Mouse (Mus musculus) heart, embryonic 15.5 days (tissue): ENCODE data around the gene Ltbp1. TPM values are rescaled to one million over a fixed set of nuclear protein-coding genes. Genes with fewer than 3 reads are reported as not detected.

Source experiments
- ATAC-seq: fragments of 200-750 bp; cut with Nextera tagmentation; replicated peaks from 2 replicates; pipeline ENCODE4 v1.8.0; 2017; ENCODE audit warnings: low read depth, moderate TSS enrichment; ENCODE audit not compliant: insufficient number of reproducible peaks, insufficient read depth, low FRiP score
- H3K27ac ChIP-seq: fragments of 300-500 bp; sonication (generic); 2 replicates; pipeline ENCODE4 v1.5.1; 2015; ENCODE audit warnings: mild to moderate bottlenecking, inconsistent platforms
- H3K27me3 ChIP-seq: fragments of 300-500 bp; sonication (generic); 2 replicates; pipeline ENCODE4 v1.6.1; 2015; ENCODE audit warnings: inconsistent platforms
- H3K36me3 ChIP-seq: fragments of 300-500 bp; sonication (generic); 2 replicates; pipeline ENCODE4 v1.6.1; 2015; ENCODE audit warnings: mild to moderate bottlenecking, inconsistent platforms
- H3K4me1 ChIP-seq: fragments of 300-500 bp; sonication (generic); replicated peaks from 2 replicates; pipeline ENCODE4 v1.6.1; 2015; ENCODE audit warnings: inconsistent platforms
- H3K4me2 ChIP-seq: fragments of 300-500 bp; sonication (generic); 2 replicates; pipeline ENCODE4 v1.6.1; 2015; ENCODE audit warnings: inconsistent platforms, mild to moderate bottlenecking, moderate library complexity
- H3K4me3 ChIP-seq: fragments of 300-500 bp; sonication (generic); 2 replicates; pipeline ENCODE4 v1.5.1; 2015; ENCODE audit warnings: mild to moderate bottlenecking, inconsistent platforms
- H3K9ac ChIP-seq: fragments of 300-500 bp; sonication (generic); 2 replicates; pipeline ENCODE4 v1.6.1; 2015; ENCODE audit warnings: mild to moderate bottlenecking, inconsistent platforms
- H3K9me3 ChIP-seq: fragments of 300-500 bp; sonication (generic); replicated peaks from 2 replicates; pipeline ENCODE4 v1.6.1; 2016; ENCODE audit warnings: inconsistent platforms
- WGBS: fragments of 180-500 bp; shearing (Covaris S2); methylation state at CpG from one replicate; pipeline ENCODE4 v1.1.7; 2015; ENCODE audit warnings: mixed read lengths; 5-methylcytosine and 5-hydroxymethylcytosine counted together
- polyA plus RNA-seq: library from polyadenylated mRNA; unstranded; fragments of >200 nt; fragmentation: Nextera tagmentation; extraction: Ambion mirVana; gene quantifications from 2 replicates; pipeline ENCODE4 v1.2.1, GENCODE M21; 2015

Ltbp1 gene
- polyA plus RNA-seq, 1 experiment from 2014 or later: 19.6 TPM

DNA sequence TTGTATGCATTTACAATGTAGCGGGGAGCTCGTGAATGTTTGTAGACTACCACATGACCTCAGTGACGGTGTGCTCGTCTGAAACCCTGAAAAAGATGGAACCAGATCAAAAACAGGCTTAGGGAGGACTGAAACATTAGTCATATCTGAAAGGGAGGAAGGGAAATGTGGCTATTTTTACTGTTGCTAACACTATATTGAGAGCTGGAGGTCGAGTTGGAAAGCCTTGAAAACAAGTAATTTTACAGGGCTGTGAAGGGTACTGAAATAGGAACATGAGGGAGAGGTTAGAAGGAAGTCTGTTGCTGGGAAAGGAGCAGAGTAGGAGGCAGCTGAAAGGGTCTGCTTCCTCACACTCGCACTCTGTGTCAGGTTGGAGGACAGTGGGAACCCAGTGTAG lies 147.7 kb downstream of the Ltbp1 start:
- 41% methylated on average over 6 of the region's 6 CpGs for WGBS
- H3K9ac ChIP-seq: no peak overlapping the region
- H3K4me1 ChIP-seq: peaks cover 23% of the 10 kb centered on the region
- no peaks in the 10 kb centered on the region for H3K9me3 ChIP-seq
- no peaks in the 10 kb centered on the region for H3K27me3 ChIP-seq
- no peaks in the 10 kb centered on the region for H3K36me3 ChIP-seq
- ATAC-seq: no peak
- no peak overlapping the region for H3K4me3 ChIP-seq
- H3K4me2 ChIP-seq: no peak overlapping the region
- H3K27ac ChIP-seq: peak overlapping the region; percentile 2; the same call in 1 of the 2 replicates

DNA sequence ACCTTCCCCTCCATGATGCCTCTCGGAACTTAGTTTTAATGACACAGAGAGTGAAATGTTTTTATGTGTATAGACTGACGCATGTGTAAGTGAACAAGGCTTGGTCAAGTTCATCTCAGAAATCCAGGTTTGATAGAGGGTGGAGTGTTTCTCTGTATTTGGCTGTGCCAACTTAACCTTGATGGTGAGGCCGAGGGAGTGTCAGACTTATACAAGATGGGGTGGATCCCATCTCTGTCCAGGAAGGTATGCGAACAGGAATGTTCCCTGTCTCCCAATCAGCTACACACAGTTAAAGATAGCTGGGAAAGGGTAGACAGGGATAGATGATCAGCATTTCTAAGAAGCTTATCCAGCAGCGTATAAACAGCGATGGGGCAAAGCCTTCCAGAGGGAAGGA lies 153.0 kb downstream of the Ltbp1 start:
- whole genome bisulfite sequencing: 62% methylated on average over 6 of the region's 6 CpGs
- Histone ChIP-seq H3K9me3 (no peaks in the 10 kb centered on the region), H3K9ac (no peak overlapping the region), H3K27ac (no peak overlapping the region; the same call in 1 of the 2 replicates), H3K27me3 (no peaks in the 10 kb centered on the region), H3K4me3 (no peak overlapping the region), H3K4me1 (peaks cover 13% of the 10 kb centered on the region), H3K36me3 (no peaks in the 10 kb centered on the region), H3K4me2 (no peak overlapping the region)
- no peak for ATAC-seq

DNA sequence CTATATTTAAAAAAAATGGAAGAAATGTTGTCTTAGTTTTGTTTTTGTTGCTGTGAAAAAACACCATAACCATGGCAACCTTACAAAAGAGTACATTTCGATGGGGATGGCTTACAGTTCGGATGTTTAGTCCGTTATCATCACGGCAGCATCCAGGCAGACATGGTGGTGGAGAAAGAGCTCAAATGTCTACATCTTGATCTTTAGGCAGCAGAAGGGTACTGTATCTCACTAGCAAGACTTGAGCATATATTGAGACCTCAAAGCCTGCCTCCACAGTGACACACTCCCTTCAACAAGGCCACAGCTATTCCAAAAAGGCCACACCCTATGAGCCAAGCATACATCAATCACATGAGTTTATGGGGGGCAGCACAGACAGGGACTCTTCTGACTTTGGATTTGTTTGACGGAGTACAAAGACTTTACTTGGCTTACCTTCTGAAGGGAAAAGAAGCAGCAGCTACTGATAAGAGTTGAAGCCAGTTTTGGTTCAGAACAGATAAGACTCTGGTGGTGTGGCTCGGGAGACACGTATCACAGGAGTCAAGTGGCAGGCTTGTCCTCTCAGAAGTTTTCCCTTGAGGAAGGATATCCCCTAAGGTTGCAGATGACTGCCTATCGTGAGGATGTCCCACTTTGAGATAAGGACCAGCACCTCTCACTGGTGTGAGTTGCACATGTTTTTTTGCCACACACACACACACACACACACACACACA lies 153.9 kb downstream of the Ltbp1 start:
- WGBS: 63% methylated on average over 8 of the region's 8 CpGs
- no peak overlapping the region for H3K4me3 ChIP-seq
- no peaks in the 10 kb centered on the region for H3K27me3 ChIP-seq
- peaks cover 11% of the 10 kb centered on the region for H3K4me1 ChIP-seq
- H3K9me3 ChIP-seq: no peaks in the 10 kb centered on the region
- H3K27ac ChIP-seq: no peak overlapping the region
- ATAC-seq: no peak
- no peak overlapping the region for H3K4me2 ChIP-seq
- no peak overlapping the region for H3K9ac ChIP-seq
- no peaks in the 10 kb centered on the region for H3K36me3 ChIP-seq

DNA sequence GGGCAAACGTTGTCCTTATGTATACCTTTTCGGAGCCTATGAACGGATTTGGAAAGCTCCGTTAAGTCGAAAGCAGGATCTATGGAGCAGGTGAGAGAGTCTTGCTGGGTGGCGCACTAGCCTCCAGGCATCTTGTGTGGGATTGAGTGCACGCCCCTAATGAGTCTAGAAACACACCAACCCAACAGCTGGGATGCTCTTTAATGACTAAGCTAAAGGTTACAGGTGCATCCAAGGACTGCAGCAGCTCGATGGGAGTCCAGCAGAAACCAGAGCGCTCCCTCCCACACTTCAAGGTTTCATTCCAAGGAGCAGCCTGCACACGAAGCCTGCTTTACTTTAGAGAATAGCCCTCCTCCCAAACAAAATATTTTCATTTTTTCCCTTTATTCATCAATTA lies 155.7 kb downstream of the Ltbp1 start:
- Histone ChIP-seq H3K27ac (no peak overlapping the region), H3K4me1 (peaks cover 18% of the 10 kb centered on the region), H3K36me3 (no peaks in the 10 kb centered on the region), H3K4me2 (no peak overlapping the region), H3K27me3 (no peaks in the 10 kb centered on the region), H3K9me3 (no peaks in the 10 kb centered on the region), H3K4me3 (no peak overlapping the region), H3K9ac (no peak overlapping the region)
- WGBS: 88% methylated on average over 10 of the region's 10 CpGs
- no peak for ATAC-seq

DNA sequence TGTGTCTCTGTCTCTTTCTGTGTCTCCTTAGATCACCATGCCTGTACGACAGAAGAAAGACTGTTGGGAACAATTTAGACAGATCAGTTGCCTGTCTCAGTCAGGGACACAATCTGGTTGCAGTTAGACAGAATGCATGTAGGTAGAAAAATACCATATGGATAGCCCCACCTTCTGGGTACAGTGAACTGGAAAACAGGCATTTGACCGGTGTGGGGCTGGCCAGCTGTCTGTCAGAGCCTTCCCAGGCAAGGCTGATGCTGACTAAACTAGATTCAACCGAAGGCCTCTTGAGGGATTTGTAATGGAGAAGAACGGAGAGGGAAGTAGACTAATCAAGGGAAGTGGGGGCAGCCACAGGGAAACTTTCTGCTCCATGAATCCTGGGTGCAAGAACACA lies 156.6 kb downstream of the Ltbp1 start:
- ATAC-seq: no peak
- no peak overlapping the region for H3K27ac ChIP-seq
- no peak overlapping the region for H3K4me3 ChIP-seq
- H3K9me3 ChIP-seq: no peaks in the 10 kb centered on the region
- WGBS: 70% methylated on average over 4 of the region's 4 CpGs
- H3K4me2 ChIP-seq: no peak overlapping the region
- peaks cover 18% of the 10 kb centered on the region for H3K4me1 ChIP-seq
- H3K9ac ChIP-seq: no peak overlapping the region
- H3K36me3 ChIP-seq: no peaks in the 10 kb centered on the region
- no peaks in the 10 kb centered on the region for H3K27me3 ChIP-seq

DNA sequence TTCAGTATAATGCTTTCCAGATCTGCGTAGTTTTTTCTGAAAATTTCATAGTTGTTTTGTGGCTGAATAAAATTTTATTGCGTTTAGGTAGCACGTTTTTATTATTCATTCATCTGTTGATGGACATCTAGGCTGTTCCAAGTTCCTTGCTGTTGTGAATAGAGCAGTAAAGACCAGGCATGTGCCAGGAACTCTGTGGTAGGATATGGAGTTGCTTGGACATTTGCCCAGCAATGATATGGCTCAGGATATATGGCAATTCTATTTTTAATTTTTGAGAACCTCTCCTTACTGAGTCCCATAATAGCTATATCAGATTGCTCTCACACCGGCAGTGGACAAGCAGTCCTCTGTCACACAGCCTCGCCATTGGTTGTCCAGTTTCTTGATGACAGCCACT lies 159.2 kb downstream of the Ltbp1 start:
- ATAC-seq: no peak
- H3K27ac ChIP-seq: no peak overlapping the region

DNA sequence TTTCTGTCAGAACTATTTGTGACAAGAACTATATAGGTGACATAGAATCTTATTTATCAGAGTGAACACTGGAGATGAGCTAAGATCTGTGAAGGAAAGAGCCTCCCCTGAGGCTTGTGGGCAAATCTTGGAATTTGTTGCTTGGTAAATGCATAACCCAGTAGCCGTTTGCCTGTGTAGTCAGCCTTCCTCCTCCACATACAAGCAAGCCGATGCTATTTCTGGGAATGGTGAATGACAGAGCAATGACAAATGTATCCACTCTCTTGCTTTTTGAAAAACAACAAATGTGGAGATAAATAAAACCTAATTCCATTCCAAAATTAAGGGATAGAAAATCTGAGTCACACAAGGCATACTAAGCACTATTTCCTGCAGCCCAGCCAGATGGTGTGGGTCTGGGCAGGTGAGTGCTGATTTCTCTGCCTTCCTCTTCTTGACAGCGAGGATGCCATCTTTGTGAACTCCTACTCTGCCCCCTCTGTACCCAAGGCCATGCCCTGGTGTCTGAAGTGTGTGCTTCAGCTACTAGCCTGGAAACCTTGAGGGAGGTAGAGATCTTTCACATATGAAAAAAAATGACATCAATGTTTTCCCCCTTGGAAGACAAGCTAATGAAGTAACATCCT lies 163.3 kb downstream of the Ltbp1 start:
- Histone ChIP-seq H3K4me1 (peaks cover 26% of the 10 kb centered on the region), H3K27ac (no peak overlapping the region), H3K4me3 (no peak overlapping the region), H3K27me3 (no peaks in the 10 kb centered on the region), H3K9me3 (no peaks in the 10 kb centered on the region), H3K9ac (no peak overlapping the region), H3K36me3 (no peaks in the 10 kb centered on the region), H3K4me2 (no peak overlapping the region)
- WGBS: 61% methylated on average over 3 of the region's 3 CpGs
- no peak for ATAC-seq

More for the DNA sequence above, 159.2 kb downstream of the Ltbp1 start:
- no peak overlapping the region for H3K4me2 ChIP-seq
- no peak overlapping the region for H3K4me3 ChIP-seq
- H3K4me1 ChIP-seq: peaks cover 7% of the 10 kb centered on the region; the same call in 1 of the 2 replicates
- H3K9me3 ChIP-seq: no peaks in the 10 kb centered on the region
- no peaks in the 10 kb centered on the region for H3K27me3 ChIP-seq
- WGBS: 54% methylated on average over 5 of the region's 5 CpGs
- no peak overlapping the region for H3K9ac ChIP-seq
- H3K36me3 ChIP-seq: no peaks in the 10 kb centered on the region

DNA sequence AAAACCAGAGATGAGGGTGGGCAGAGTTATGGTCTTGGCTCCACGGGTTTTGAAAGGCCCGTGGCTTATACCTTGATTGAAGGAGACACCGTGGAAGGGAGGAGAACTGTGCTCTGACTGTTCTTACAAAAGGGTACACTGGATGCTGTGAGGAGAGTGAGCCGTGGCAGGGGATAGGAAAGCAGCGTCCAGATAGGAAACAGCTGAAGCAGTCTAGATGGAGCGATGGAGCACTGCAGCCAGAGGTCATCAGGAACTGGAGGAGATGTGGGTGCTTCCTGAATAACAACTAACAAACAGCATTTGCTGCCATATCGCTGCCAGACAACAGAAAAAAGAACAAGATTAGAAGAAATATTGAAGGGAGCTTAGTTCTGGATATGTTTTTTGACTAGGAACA lies 166.3 kb downstream of the Ltbp1 start:
- no peak overlapping the region for H3K27ac ChIP-seq
- no peak for ATAC-seq
- H3K4me3 ChIP-seq: no peak overlapping the region
- WGBS: 64% methylated on average over 7 of the region's 7 CpGs
- no peaks in the 10 kb centered on the region for H3K27me3 ChIP-seq
- H3K4me2 ChIP-seq: no peak overlapping the region
- no peak overlapping the region for H3K9ac ChIP-seq
- H3K36me3 ChIP-seq: no peaks in the 10 kb centered on the region
- no peaks in the 10 kb centered on the region for H3K9me3 ChIP-seq
- H3K4me1 ChIP-seq: peaks cover 21% of the 10 kb centered on the region

DNA sequence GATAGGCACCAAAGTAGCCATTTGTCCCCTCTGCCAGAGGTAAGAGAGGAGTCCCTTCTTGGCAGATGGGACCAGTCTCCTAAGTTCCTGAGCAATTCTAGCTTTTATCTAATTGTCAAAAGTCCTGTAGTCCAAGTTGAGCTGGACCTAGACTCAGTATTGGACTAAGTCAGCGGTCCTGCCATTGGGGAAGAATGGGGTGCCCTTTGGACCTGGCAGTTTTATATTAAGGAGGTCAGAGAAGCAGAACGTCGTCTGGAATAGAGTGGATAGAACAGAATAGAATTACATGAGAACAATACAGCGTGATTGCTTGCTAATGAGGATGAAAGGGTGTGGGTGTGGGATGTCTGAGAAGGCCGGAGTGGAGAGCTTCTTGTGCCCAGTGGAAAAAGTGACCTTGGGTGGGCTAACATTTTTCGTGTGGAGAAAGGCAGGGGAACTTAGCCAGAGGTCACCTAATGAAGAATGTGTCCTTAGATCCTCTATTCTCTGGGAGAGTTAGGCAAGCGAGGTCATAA lies 167.4 kb downstream of the Ltbp1 start:
- Histone ChIP-seq H3K4me3 (no peak overlapping the region), H3K27me3 (no peaks in the 10 kb centered on the region), H3K9ac (no peak overlapping the region), H3K36me3 (no peaks in the 10 kb centered on the region), H3K4me1 (peaks cover 25% of the 10 kb centered on the region), H3K9me3 (no peaks in the 10 kb centered on the region), H3K4me2 (no peak overlapping the region), H3K27ac (no peak overlapping the region)
- no peak for ATAC-seq
- 84% methylated on average over 7 of the region's 7 CpGs for WGBS

DNA sequence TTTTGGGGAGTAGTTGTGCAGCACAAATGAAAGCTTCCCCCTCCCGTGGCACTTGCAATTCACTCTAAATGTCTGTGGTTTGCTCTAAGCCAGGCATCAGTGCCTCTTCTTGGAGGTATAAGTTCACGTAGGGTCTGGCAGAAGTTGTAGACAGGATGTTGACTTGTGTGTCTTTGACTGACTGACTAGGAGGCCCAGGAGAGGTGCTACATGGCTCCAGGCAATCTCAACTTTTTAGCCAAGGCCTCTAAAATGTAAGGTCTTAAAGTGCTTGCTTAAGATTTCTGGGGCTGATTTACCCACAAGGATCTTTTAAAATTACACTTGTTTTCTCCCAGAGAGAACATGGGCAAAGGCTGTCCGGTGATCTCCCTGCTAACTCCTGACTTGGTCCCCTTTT lies 169.1 kb downstream of the Ltbp1 start:
- Histone ChIP-seq H3K4me2 (no peak overlapping the region), H3K4me3 (no peak overlapping the region), H3K36me3 (no peaks in the 10 kb centered on the region), H3K9me3 (no peaks in the 10 kb centered on the region), H3K27me3 (no peaks in the 10 kb centered on the region), H3K27ac (no peak overlapping the region), H3K9ac (no peak overlapping the region), H3K4me1 (peaks cover 38% of the 10 kb centered on the region)
- WGBS: 73% methylated on average over 3 of the region's 3 CpGs
- no peak for ATAC-seq

DNA sequence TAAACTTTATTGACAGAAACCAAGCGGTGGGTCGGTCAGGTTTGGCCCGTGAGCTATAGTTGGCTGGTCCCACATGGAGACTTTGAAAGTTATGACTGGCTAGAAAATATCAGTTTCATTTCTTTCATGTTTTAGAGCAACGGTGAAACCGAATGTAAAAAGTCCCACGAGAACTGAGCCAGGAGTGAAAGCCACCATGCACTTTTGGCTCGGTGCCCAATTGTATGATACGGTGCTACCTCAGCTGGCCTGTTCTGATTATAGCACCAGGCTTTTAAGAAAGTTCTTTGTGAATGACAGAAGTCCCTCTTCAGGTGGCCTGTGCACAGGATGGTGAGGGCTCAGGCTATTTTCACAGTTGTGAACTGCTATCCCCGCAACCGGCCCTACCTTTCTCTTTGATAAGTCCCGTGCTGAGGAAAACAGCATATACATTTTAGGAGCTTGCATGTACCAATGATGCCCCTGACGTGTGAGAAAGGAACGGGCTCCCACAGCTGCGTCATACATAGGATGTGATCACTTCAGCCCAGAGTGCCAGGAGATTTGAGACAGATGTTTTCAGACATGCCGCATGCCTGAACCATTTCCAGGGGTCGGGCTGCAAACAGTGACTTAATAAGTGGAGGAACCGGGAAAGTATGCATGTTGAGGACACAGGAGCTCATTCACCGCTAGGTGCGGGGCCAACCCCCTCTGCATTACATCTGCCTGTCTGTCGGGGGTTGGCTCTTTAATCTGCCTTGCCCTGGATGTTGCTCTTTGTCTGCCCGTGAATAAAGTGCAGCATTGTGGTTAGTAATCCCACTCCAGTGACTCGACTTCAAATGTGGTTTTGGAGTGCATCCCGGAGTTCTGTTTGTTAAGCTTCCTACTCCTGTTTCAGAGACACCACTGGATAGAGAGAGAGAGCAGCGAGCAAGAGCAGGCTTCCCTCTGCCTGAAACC lies 172.8 kb downstream of the Ltbp1 start:
- H3K4me1 ChIP-seq: peaks cover 24% of the 10 kb centered on the region
- ATAC-seq: peak; percentile 51
- WGBS: 25% methylated on average over 24 of the region's 24 CpGs

More for the DNA sequence above, 172.8 kb downstream of the Ltbp1 start:
- Histone ChIP-seq H3K4me3 (peak overlapping the region; percentile 32), H3K36me3 (no peaks in the 10 kb centered on the region), H3K9ac (peak overlapping the region; percentile 2; the same call in 1 of the 2 replicates), H3K27me3 (no peaks in the 10 kb centered on the region), H3K4me2 (peak overlapping the region; percentile 64), H3K27ac (peak overlapping the region; percentile 48), H3K9me3 (no peaks in the 10 kb centered on the region)
